Mouse (Mus musculus): Measurements from ENCODE around the gene Swap70.

DNA sequence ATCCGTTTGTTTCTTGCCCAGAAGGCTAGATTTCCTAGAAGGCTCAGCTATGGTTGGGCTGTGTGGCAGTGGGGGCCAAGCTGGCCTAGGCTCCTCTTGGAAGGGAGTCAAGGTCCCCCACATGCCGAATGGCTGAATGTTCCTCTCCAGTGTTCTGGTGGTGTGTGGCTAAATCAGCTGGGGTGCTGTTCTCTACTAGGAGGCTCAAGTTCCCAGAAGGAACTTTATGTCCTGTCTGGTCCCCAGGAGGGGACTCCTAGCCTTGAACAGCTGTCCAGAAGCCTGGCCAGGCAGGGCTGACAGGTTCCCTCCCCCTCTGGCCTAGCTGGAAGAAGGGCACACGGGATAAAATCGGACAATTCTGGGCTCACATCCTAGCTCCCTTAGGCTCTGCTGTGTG is 76.1 kb downstream of the Swap70 start:
- TF ChIP-seq CTCF (IDR thresholded peaks at IDR 0.05; ENCODE audit: low read depth, low read length): no peak
- TF ChIP-seq GATA1 (IDR thresholded peaks at IDR 0.05; ENCODE audit: borderline replicate concordance, low read length): no peak
- no peak for TF ChIP-seq TAL1 (conservative IDR thresholded peaks at IDR 0.05; ENCODE audit: low read depth, low read length)
- TF ChIP-seq POLR2AphosphoS5 (IDR thresholded peaks at IDR 0.05; ENCODE audit: insufficient replicate concordance, low read depth, low read length): no peak
- TF ChIP-seq GATA2 (IDR thresholded peaks at IDR 0.05; ENCODE audit: borderline replicate concordance, low read depth, low read length): no peak

Measured in G1E (cell line).